Mouse (Mus musculus) embryo, embryonic 10.5 days (tissue): ENCODE results near the gene Pde4a.
A peak's percentile ranks its signal among the peaks of the same experiment; 100 is the strongest.
"Not testable (repeated sequence)": the region's sequence is repeated elsewhere in the genome, so short reads cannot be mapped to it uniquely, and the experiment has no call there.

Experiments used
- DNase-seq: peaks from one replicate; pipeline ENCODE4 v3.0.0-alpha.2; 2015; ENCODE audit warnings: low spot score

Pde4a gene

DNA sequence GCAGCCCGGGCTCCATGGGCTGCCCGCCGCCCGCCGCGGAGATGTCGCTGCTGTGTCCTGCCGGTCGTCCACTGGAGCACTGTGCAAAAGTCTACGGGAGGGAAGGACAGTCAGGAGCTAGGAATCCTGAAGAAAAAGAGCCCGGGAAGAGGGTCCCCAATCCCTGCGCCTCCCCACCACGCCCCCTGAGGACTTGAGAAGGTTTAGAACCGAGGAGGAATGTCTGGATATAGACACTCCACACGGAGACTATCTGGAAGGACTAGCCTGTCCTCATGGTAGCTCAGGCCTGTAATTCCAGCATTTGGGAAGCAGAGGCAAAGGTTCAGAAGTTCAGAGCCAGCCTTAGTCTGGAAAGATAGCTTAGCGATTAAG, 79.6 kb downstream of the Pde4a start:
- DNase-seq: peak; percentile 35

DNA sequence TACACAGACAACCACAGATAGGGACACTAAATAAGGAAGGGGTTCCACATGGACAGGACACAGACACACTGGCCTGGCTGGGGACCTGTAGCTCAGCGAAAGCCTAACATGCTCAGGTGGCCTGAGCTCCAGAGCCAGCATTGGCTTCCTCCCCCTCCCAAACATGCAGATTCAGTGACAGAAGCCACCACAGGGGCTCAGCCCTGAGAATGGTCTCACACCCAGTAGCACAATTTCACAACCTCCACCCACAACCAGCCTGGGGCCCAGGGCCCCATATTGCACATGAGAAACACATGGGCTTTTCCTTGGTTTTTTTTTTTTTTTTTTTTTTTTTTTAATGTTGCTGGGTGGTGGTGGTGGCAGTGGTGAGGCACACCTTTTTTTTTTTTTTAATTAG, 80.8 kb downstream of the Pde4a start:
- DNase-seq: no peak

DNA sequence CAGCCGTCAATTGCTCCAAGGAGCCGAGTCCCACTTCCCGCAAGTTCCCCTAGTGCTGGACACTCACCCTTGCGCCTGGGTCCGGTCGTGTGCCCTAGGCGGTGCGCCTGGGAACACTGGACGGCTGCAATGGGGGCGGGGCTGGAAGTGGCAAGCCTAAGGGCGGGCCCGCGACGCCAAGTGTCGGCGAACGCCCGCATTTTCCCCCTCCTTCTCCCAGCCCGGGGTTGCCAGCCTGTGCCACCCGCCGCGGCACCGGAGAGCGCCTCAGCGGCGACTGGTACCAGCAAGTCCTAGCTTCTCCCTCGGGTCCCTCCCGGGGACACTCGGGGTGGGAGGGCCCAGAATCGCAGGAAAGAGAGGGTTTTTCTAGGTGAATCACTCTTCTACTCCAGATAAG, 82.8 kb downstream of the Pde4a start, which contains the start of gene S1pr5:
S1pr5 (minus strand) TSS at position 118 of the 400 bp plus-strand sequence.
- DNase-seq: peak; percentile 44

DNA sequence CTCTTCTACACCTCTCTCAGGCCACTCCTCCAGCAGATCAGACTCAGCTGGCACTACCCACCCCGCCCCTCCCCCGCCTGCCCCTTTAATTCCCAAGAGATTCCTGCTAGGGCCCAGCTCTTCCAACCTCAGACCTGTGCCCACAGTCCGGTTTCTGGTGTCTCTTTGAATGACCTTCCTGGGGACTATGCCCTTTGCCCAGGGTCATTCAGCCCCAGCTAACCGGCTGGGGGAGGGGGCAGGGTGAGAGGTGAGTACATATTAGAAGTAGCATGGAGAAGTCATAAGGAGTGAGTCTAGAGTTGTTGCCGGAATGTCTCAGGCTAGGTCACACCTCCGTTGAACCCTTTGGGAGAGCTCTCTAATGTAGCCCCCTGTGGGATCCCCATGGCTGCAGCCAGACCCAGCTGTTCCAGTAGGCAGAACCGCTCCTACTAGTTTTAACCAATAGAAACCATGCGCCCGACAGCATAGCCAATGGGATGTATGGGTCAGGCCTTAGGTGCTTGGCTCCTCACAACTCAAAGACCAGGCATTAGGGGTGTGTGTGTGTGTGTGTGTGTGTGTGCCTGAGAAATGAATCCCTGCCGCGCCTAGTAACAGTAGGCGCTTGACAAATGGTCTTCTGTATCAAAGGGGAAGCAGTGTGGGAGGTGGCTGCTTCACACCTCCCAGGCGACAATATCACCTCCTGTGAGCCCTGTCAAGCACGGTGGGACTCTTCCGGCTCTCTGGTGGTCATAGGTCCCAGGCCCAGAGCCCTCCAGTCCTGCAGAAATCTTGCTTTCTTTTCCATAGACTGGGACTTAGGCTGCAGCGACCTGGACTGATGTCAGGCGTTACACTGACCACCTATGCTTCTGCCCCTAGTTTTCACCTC, 84.4 kb downstream of the Pde4a start:
- no peak for DNase-seq

DNA sequence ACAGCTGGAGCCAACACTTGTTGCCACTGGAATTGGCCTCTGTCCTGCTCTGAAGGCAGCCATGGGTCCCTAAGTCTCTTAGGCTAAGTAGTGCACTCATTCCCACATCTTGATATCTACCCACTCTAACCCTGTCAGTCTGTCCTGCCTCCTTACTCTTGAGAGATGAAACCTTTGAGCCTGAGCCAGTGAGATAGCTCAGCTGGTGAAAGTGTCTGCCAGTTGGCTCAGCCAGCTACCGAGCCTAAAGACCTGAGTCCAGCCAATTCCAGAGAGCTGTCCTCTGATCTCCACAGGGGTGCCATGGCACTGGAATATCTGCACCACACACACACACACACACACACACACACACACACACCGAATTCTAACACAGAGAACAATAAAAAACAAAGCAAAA, 85.0 kb downstream of the Pde4a start:
- no peak for DNase-seq

DNA sequence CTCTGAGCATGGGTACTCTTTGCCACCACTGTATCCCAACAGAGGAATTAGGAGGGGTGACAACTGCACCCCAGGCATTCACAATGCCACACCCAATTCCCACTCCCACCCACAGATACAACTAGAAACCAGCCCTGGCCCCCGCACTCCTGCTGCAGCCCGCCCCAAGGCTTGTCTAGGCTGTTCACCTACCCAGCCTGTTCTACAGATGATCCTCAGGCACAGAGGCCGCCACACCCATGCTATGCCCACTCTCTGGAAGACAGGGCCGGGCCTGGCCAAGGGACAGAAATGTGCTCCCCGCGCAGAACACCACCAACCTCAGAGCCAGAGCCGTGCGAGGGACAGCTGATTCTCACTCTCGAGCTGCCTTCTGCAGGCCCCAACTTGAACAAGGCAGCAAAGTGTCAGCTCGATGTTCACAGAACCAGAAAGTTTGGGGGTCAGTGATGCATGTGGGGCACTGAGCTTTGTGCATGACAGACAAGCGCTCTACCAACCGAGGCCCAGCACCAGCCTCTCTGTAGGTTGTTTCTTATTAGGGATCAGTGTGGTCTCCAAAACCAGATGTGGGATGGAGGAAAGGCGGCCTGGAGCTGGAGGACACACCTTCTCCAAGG, 85.7 kb downstream of the Pde4a start:
- DNase-seq: no peak

DNA sequence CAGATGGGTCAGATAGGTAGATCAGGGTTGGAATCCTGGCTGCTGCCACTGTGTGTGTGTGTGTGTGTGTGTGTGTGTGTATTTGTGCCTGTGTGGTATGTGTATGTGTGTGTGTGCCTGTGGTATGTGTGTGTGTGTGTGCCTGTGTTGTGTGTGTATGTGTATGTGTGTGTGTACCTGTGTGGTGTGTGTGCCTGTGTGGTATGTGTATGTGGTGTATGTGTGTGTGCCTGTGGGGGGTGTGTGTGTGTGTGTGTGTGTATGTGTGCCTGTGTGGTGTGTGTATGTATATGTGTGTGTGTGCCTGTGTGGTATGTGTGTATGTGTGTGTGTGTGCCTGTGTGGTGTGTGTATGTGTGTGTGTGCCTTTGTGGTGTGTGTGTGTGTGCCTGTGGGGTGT, 89.2 kb downstream of the Pde4a start:
- DNase-seq: no peak

DNA sequence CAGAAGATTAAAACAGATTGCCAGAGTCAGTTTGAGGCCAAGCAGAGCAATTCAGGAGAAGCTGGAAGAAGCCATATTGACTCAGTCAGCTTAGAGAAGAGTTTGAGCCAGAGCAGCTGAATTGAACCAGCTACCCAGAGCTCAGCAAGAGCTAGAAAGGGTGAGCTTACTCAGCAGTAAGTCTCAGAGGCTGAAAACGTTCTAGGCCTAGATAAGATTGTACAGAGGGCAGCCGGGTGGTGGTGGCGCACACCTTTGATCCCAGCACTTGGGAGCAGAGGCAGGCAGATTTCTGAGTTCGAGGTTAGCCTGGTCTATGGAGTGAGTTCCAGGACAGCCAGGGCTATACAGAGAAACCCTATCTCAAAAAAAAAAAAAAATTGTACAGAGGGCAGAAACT, 90.8 kb downstream of the Pde4a start:
- not testable (repeated sequence) for DNase-seq

DNA sequence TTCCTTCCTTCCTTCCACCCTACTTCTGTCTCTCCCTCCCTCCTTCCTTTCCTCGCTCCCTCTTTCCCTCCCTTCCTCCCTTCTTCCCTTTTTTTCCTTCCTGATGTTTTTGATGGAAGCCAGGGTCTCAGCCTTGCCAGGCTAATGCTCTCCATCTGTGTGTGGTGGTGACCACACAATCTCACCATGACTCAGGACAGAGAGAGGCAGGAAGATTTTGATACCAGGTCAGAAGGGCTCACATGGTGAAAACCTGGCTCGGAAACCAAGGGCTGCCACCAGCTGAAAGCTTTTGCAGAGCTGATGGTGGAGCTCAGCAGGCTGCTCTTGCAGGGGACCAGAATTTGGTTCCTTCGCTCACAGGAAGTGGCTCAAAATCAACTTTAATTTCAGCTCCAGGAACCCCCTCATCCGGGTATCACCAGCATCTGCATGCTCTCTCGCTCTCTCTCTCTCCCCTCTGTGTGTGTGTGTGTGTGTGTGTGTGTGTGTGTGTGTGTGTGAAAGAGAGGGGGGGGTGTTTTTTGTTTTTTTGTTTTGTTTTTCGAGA, 95.1 kb downstream of the Pde4a start:
- DNase-seq: no peak

DNA sequence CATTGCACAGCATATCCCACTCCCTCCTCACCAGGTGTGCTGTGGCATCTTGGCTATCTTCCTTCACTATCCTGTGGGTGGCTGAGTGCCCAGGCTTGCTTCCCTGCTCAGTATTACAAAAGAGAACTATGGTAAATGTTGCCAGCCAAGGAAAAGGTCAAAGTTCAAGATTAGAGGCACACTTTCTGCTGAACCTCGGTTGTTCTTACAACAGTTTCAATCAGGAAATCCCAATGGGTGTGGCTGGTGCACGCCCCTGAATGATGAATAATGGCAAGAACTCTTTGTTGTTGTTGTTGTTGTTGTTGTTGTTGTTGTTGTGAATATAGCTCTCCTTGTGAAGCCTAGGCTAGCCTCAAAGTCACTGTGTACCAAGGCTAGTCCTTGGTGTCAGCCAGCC, 96.3 kb downstream of the Pde4a start:
- DNase-seq: no peak
